16 mouse cellular contexts compared by ENCODE assay signal in genomic region chr6:97258489-97258888, GRCm38 (mm10). TPM values are rescaled to one million over a fixed set of nuclear protein-coding genes. Genes with fewer than 3 reads are reported as not detected.
"Had no signal": no experiment of that assay in that cellular context is flagged by ENCODE, and none has a peak within 500 bp of the region (broad histone marks: within the 10 kb centered on the region; RNA-seq: fewer than 3 reads in every experiment).

No protein-coding gene starts in this region.

- H3K27me3 ChIP-seq: limb, embryonic 12.5 days; liver, embryonic 13.5 days; lung, embryonic 15.5 days; midbrain, embryonic 13.5 days; neural tube, embryonic 12.5 days had no signal

- DNase-seq: kidney, postnatal 10 days; kidney, postnatal 4 days; liver; liver, embryonic 13.5 days; liver, postnatal 0 days; spleen, adult 18-20 months; thymus, adult 18-20 months; thymus, postnatal 14 days had no signal

- H3K4me3 ChIP-seq: layer of hippocampus, adult 2 months; limb, embryonic 12.5 days; liver, embryonic 13.5 days; lung, embryonic 15.5 days; midbrain, embryonic 13.5 days; neural tube, embryonic 12.5 days had no signal

- H3K4me2 ChIP-seq: limb, embryonic 12.5 days; liver, embryonic 13.5 days; lung, embryonic 15.5 days; midbrain, embryonic 13.5 days; neural tube, embryonic 12.5 days had no signal

- H3K36me3 ChIP-seq: limb, embryonic 12.5 days; liver, embryonic 13.5 days; lung, embryonic 15.5 days; midbrain, embryonic 13.5 days; neural tube, embryonic 12.5 days had no signal

- H3K9ac ChIP-seq: limb, embryonic 12.5 days; liver, embryonic 13.5 days; liver, postnatal 0 days; lung, embryonic 15.5 days; midbrain, embryonic 13.5 days; neural tube, embryonic 12.5 days had no signal

- H3K4me1 ChIP-seq: limb, embryonic 12.5 days; liver, embryonic 13.5 days; lung, embryonic 15.5 days; midbrain, embryonic 13.5 days; neural tube, embryonic 12.5 days had no signal

- H3K27ac ChIP-seq: layer of hippocampus, adult 2 months; limb, embryonic 12.5 days; liver, embryonic 13.5 days; lung, embryonic 15.5 days; midbrain, embryonic 13.5 days; neural tube, embryonic 12.5 days had no signal

- ATAC-seq: liver, postnatal 0 days; midbrain, embryonic 13.5 days had no signal

- H3K9me3 ChIP-seq: limb, embryonic 12.5 days; liver, embryonic 13.5 days; lung, embryonic 15.5 days; midbrain, embryonic 13.5 days; neural tube, embryonic 12.5 days had no signal

RNA-seq across cellular contexts. Expression of gene Lmod3, which starts 5.9 kb away (rescaled TPM):
- total RNA-seq: layer of hippocampus, adult 2 months; megakaryocyte-erythroid progenitor cell, adult 5-6 weeks; neutrophil, adult 5-6 weeks had no signal
- polyA plus RNA-seq: stomach, embryonic 14.5 days had no signal
